Mouse (Mus musculus): ENCODE measurements around the gene Calml4.

Calml4 gene

DNA sequence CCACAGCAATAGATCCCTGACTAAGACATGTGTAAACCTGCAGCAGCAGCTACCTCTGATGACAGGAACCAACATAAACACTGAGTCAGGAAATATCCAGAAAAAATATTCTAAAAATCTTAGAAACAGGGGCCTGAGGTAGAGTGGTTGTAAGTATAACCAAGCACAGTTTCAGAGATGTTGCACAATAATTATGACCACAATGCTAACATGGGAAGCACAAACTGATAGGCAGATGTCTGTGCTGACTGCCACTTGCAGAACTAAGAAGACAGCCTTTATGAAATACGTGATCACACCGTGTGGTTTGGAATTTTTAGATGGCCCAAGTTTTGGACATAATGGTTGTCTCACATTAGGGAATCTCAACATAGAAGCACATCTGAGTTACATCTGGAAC is 46.0 kb downstream of the Calml4 start:
- DNase-seq, result no peak

DNA sequence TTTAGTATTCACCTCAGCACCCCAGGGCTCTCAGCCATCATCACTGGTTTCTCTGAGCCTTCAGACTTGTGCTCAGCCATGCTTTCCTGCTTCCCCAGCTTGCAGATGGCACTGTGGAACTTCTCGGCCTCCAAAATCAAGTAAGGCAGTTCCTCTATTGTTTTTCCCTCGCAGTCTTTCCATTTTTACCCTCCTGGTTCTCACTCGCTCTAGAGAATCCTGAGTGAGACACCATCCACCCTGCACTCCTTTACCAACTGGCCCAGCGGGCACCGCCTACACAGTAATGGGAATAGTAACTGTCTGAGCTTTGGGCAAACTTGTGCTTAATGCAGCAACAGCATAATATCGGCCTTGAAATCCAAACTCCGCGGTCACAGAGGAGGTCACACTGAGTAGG is 47.2 kb downstream of the Calml4 start:
- DNase-seq, result no peak

DNA sequence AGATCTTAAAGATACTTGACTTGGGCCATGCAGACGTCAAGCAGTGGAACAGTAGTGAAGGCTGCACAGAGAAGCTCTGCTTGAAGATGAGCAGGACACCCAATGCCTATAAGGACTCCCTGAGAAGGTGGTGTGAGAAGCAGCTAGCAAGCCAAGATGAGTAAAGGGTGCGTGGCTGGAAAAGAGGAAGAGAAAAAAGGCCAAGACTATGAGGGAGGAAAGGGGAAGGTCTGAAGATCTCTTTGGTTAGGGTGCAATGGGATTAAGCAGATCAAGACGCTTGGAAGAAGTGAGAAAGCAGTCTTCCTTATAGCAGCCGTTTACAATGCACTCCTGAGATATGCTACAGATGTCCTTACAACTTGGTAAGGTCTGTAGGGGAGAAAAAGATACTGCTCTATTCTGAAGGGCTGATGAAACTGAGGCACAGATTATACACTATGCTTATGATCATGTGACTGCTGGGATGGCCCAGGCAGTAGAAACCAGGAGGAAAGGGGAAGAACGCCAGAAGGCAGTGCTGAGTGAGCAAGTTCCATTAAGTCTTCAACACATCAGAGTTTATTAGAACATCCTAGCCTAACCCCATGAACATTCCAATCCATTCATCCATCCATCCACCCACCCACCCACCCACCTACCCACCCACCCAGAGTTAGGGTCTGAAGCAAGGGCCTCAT is 55.6 kb downstream of the Calml4 start:
- DNase-seq, result no peak

DNA sequence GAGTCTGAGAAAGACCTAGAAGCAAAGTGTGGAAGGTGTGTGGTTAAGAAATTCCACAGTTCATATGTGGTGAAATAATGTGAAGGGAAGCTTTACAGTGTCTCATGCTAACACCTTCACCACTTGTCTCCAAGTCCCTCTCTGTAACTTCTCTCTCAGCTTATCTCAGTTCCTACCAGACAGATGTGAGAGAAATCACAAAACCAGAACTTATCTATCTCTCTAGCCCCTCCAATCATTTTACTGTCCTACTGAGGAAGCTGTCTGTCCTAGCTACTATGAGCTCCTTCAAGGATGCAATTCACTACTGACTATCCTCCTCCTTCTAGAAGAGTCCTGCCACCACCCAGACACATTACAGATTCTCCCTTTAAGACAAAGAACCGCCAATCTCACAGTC is 59.2 kb downstream of the Calml4 start:
- no peak for DNase-seq

DNA sequence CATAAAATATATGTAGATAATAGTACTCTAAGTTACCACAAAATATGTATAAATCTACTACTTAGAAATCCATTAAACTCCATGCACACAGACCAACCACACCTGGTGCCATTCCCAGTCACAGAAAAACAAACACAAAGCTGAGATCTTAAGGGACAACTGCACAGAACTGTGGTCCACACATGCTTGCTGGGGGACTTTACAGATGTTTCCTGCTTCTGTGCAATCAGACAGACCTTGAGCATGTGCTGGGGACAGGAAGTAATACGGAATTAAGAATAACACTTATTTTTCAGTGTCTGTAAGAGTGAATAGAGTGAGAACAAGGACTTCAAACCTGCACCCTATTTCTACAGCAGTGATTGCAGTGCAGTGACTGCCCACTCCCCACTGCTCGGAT is 63.0 kb downstream of the Calml4 start:
- DNase-seq, result no peak

DNA sequence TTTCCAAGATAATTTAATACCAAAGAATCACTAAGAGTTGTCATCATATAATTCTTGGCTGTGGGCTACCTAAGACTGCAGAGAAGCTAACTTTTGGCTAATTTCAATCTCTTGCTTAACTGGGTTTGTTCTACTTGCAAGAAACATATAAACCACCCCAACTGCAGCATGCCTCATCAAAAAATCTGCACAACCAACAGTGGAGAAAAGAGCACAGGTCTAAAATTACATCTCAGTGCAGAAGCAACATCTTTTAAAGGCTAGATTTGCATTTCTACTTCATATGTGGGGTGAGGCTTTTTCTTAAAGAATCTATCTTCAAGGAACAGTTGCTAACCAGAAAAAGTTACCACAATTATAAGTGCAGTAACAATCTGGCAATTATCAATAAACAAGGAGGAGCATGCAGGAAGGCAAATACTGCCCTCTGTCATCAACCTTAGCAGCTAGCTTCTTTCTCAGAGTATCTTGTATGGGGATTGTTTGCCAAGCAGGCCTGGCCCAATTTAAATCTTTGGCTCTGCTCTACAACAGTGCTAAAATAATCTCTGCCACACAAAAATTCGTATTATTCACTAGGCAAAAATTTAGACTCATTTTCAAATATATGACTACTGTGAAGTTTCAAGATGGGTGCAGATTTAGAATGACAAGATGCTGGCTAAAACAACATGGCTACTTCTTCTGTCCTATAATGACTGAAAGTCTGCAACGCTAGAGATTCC is 67.2 kb downstream of the Calml4 start:
- DNase-seq, result no peak

Data from cerebellum, adult 11-12 months (tissue).